Mouse (Mus musculus) adipose tissue, adult 10 weeks (tissue): Measurements from ENCODE around the gene Sulf2. TPM values are rescaled to one million over a fixed set of nuclear protein-coding genes. Genes with fewer than 3 reads are reported as not detected.

ENCODE experiments used
- polyA plus RNA-seq: library from polyadenylated mRNA; stranded (reverse); fragments of 350-450 nt; fragmentation: Illumina TruSeq; extraction: RNeasy Lipid Tissue Mini Kit (QIAGEN cat#74804); gene quantifications from one replicate; pipeline ENCODE4 v1.2.3, GENCODE M21; 2014; ENCODE audit warnings: low read depth, low replicate concordance

Gene Sulf2
- polyA plus RNA-seq: 100 TPM

DNA sequence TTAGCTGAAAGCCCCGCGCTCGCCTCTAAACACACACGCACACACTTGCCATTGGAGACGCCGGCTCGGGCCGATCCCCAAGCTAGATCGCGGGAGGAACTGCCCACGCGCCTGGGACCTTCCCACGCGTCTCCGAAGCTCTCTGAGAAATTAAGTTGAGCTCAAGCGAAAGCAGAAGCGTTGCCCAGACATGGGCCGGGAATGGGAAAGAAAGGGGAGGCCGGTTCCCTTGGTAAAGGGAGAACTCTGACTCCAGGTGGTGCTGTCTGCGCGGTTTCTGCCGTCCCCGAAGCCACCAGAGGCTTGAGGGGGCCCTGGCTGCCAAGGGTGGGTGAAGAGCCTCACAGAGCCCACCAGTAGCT, at the start of gene Sulf2:
Gene Sulf2, minus strand, starts transcription at position 210 of the 362 bp plus-strand sequence.

Other genes with a start within 250 kb of the Sulf2 start
- 22.4 TPM for gene Ncoa3, start 163.0 kb downstream of the Sulf2 start, polyA plus RNA-seq